Mouse (Mus musculus) intestine, postnatal 0 days (tissue): ENCODE results near the gene Kxd1. TPM values are rescaled to one million over a fixed set of nuclear protein-coding genes. Genes with fewer than 3 reads are reported as not detected.

Experiments
- ATAC-seq: fragments of 200-750 bp; cut with Nextera tagmentation; 2 replicates; pipeline ENCODE4 v1.8.0; 2017; ENCODE audit warnings: mild to moderate bottlenecking, moderate TSS enrichment, moderate library complexity
- H3K27ac ChIP-seq: fragments of 300-500 bp; sonication (generic); 2 replicates; pipeline ENCODE4 v1.5.1; 2014; ENCODE audit warnings: mild to moderate bottlenecking, low read depth, low read length, moderate library complexity
- H3K27me3 ChIP-seq: fragments of 300-500 bp; sonication (generic); replicated peaks from 2 replicates; pipeline ENCODE4 v1.6.1; 2014; ENCODE audit warnings: low read length, mixed read lengths; ENCODE audit not compliant: control insufficient read depth, insufficient read depth
- H3K36me3 ChIP-seq: fragments of 300-500 bp; sonication (generic); 2 replicates; pipeline ENCODE4 v1.6.1; 2014; ENCODE audit warnings: mild to moderate bottlenecking, moderate library complexity; ENCODE audit not compliant: control insufficient read depth, insufficient read depth
- H3K4me1 ChIP-seq: fragments of 300-500 bp; sonication (generic); replicated peaks from 2 replicates; pipeline ENCODE4 v1.6.1; 2014; ENCODE audit warnings: antibody characterized with exemption, low read length, mixed read lengths; ENCODE audit not compliant: control insufficient read depth, insufficient read depth
- H3K4me2 ChIP-seq: fragments of 300-500 bp; sonication (generic); replicated peaks from 2 replicates; pipeline ENCODE4 v1.6.1; 2014; ENCODE audit warnings: low read depth, mild to moderate bottlenecking, moderate library complexity
- H3K4me3 ChIP-seq: fragments of 300-500 bp; sonication (generic); 2 replicates; pipeline ENCODE4 v1.5.1; 2014; ENCODE audit warnings: low read depth, low read length
- H3K9ac ChIP-seq: fragments of 300-500 bp; sonication (generic); 2 replicates; pipeline ENCODE4 v1.6.1; 2014; ENCODE audit warnings: mild to moderate bottlenecking, low read depth, low read length
- H3K9me3 ChIP-seq: fragments of 300-500 bp; sonication (generic); 2 replicates; pipeline ENCODE4 v1.6.1; 2016; ENCODE audit warnings: mixed run types; ENCODE audit not compliant: control insufficient read depth
- CTCF ChIP-seq: sonication (generic); IDR thresholded peaks from 2 replicates; pipeline ENCODE4 v1.5.1; 2016; ENCODE audit warnings: low read depth, mild to moderate bottlenecking, control low read depth, antibody characterized with exemption, moderate library complexity
- WGBS: fragments of 180-500 bp; shearing (Covaris S2); extraction: QIAGEN DNeasy Blood & Tissue Kit; methylation state at CpG from one replicate; pipeline ENCODE4 v1.1.7; 2014; 5-methylcytosine and 5-hydroxymethylcytosine counted together
- polyA plus RNA-seq: library from polyadenylated mRNA; unstranded; fragments of >200 nt; fragmentation: Nextera tagmentation; extraction: Ambion mirVana; gene quantifications from 2 replicates; pipeline ENCODE4 v1.2.1, GENCODE M21; 2015

Kxd1 gene
- polyA plus RNA-seq, 1 experiment from 2014 or later, result 46.4 TPM

DNA sequence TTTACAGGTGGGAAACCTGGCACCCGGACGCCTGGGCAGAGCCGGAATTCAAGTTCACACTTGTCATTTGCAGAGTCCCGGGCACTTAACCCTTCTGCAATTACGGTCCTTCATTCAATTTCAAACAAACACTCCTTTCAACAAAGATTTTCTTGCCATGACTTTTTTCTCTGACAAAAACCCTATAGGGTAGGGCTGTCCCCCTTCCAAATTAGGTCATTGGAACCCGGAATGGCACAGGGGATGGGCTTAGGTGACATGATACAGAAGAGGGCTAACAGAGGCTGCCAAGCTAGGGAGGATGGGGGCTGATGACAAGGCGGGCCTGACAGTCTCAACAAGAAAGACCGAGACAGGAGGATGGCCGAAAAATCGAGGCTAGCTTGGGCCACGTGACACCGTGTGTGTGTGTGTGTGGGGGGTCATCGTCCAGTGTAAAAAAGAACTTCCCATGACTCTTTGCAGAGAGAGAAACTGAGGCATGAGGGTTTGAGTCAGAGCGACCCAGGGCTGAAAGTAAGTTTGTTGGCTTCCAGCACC is 38.8 kb downstream of the Kxd1 start:
- H3K9ac ChIP-seq, result no peak overlapping the region
- H3K9me3 ChIP-seq, result no peaks in the 10 kb centered on the region
- peaks cover 95% of the 10 kb centered on the region for H3K27me3 ChIP-seq
- ATAC-seq, result no peak
- H3K4me1 ChIP-seq, result peaks cover 6% of the 10 kb centered on the region; the same call in 1 of the 2 replicates
- H3K27ac ChIP-seq, result no peak overlapping the region
- H3K36me3 ChIP-seq, result no peaks in the 10 kb centered on the region
- peak overlapping the region; percentile 39 for H3K4me3 ChIP-seq
- no peak for TF ChIP-seq CTCF
- peak overlapping the region; percentile 65 for H3K4me2 ChIP-seq
- 5% methylated on average over 14 of the region's 14 CpGs for WGBS

DNA sequence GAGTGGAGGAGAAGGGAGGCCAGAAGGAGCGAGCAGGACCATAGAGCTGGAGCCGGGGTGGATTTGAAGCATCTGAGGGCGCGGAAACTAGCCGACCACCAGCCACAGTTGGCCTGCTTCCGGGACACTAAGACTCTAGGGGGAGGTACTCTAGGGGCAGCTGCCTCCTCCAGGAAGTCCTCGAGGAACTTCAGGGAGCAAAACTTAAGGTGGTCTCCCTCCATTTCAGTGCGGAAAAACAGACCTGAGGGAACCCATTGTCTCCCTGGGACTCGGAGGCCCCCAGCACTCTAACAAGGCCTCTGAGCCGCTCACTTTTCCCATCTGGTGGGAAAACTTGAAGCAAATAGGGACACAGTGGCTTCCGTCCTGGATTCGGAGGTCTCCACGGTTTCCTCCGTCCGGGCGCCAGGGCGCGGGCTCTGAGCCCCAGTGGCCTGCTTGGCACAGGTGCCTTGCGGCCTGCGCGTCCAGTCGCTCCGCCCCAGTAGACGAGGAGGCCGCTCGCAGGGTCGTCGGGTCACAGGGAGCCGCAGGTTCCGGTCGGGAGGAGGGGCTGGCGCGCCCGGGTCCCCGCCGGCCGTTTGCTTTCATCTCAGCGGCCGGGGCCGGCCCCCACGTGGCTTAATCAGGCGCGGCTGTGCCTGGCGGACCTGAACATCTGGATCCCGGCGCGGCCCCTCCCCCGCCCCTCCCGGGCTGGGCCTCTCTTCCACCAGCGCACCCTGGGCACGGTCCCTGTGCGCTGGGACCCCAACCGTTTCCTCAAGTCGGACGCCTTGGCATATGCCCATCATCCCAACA is 39.6 kb downstream of the Kxd1 start:
- Histone ChIP-seq H3K4me3 (peak overlapping the region; percentile 39), H3K4me1 (peaks cover 6% of the 10 kb centered on the region; the same call in 1 of the 2 replicates), H3K9ac (no peak overlapping the region), H3K27me3 (peaks cover 87% of the 10 kb centered on the region), H3K9me3 (no peaks in the 10 kb centered on the region), H3K27ac (no peak overlapping the region), H3K36me3 (no peaks in the 10 kb centered on the region), H3K4me2 (peak overlapping the region; percentile 65)
- ATAC-seq, result no peak
- 7% methylated on average over 55 of the region's 55 CpGs for WGBS
- TF ChIP-seq CTCF, result no peak

DNA sequence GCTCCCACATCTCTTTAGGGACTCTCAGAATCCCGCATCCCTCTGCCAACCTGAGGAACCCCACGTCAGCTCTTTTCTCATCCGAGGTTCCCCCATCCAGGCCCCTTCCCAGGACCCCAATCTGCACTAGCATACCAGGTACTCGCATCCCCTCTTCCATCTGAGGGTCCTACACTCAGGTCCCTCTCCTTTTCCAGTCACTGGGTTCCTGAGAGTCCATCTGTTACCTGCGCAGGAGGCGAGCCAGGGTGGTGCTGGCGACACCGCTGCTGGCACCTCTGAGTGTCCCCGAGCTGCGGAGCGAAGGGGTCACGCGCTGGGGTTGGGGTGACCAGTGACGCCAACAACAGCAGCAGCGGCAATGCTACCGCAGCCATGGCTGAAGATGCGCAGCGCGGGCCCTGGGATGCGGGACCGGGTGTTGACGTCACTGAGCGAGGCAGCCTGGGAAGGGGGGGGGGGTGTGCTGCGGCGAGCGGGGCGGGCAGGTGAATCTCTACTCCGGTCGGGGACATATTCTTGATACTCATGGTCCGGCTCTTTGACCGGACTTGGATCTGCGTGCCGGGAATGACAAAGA is 40.7 kb downstream of the Kxd1 start, which contains the start of gene Tmem59l:
Tmem59l (minus strand) TSS at position 418 of the 580 bp plus-strand sequence.
- 8% methylated on average over 33 of the region's 33 CpGs for WGBS
- Histone ChIP-seq H3K4me2 (peak within 1 kb of the TSS; percentile 65), H3K4me1 (peaks cover 6% of the 10 kb centered on the region; the same call in 1 of the 2 replicates), H3K27me3 (peaks cover 76% of the 10 kb centered on the region), H3K9ac (no peak within 1 kb of the TSS), H3K36me3 (no peaks in the 10 kb centered on the region), H3K4me3 (peak within 1 kb of the TSS; percentile 39), H3K9me3 (no peaks in the 10 kb centered on the region), H3K27ac (no peak within 1 kb of the TSS)
- ATAC-seq, result no peak
- TF ChIP-seq CTCF, result no peak

DNA sequence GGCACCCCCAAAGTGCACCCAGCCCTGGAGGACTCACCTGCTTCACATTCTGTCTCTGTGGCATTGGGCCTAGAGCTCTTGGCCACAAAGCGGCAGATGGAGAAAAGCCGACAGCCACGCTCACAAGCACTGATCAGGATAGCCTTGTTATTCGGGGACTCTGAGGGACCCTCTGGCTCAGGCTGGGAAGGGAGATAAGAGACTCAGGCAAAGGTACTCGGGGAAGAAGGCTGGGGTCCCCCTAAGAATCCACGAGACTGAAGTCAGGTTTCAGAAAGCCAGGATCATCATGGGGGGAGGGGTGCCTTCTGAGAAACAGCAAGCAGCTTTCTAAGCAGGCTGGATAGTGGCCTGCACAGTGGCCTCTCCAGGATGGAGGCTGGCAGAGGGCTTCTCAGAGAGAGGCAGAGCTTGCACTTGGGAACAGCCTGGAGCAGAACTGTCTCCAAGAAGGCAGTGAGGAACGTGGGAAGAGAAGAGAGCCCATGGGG is 41.5 kb downstream of the Kxd1 start:
- Histone ChIP-seq H3K9ac (no peak overlapping the region), H3K27me3 (peaks cover 68% of the 10 kb centered on the region), H3K4me2 (no peak overlapping the region), H3K36me3 (no peaks in the 10 kb centered on the region), H3K4me3 (no peak overlapping the region), H3K27ac (no peak overlapping the region), H3K9me3 (no peaks in the 10 kb centered on the region), H3K4me1 (peaks cover 6% of the 10 kb centered on the region)
- TF ChIP-seq CTCF, result no peak
- 65% methylated on average over 7 of the region's 7 CpGs for WGBS
- ATAC-seq, result no peak

DNA sequence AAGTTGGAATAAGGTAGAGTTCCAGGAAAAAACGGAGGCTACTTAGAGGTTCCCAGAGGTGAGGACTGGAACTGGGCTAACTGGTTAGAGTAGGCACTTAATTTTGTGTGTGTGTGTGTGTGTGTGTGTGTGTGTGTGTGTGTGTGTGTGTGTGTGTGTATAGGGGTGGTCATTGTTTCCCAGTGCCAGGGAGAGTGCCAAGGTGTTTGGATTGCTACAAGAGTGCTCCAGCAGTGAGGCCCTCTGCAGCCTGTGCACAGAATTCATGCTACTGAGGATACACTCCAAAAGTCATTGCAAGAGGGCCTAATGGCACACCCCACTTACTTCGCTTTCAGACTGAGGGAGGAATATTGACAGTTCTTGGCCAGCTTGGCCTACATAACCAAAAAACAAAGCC is 44.8 kb downstream of the Kxd1 start:
- 59% methylated on average over 2 of the region's 2 CpGs for WGBS
- Histone ChIP-seq H3K27me3 (peaks cover 35% of the 10 kb centered on the region), H3K27ac (no peak overlapping the region), H3K9me3 (no peaks in the 10 kb centered on the region), H3K36me3 (no peaks in the 10 kb centered on the region), H3K4me2 (no peak overlapping the region), H3K4me3 (no peak overlapping the region), H3K4me1 (no peaks in the 10 kb centered on the region; the same call in 1 of the 2 replicates), H3K9ac (no peak overlapping the region)
- no peak for TF ChIP-seq CTCF
- no peak for ATAC-seq

DNA sequence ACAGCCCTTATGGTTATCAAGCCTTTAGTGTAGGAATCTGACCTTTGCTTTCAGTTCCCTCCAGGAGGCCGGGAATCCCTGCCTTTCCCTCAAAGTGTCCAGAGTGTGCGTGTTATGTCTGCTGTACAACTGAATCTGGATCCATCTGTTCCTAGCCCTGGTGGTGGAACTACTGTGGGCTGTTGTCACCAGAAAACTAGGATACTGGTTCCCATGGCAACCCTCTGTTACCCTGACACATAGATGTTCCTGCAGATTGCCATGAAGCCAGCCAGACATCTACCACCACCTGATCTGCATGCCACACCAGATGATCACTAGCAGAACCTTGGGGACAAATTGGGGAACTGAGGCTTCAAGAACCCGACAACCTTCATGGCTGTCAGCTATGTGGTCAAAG is 45.8 kb downstream of the Kxd1 start:
- TF ChIP-seq CTCF, result no peak
- Histone ChIP-seq H3K4me2 (no peak overlapping the region), H3K27me3 (peaks cover 26% of the 10 kb centered on the region), H3K9me3 (no peaks in the 10 kb centered on the region), H3K9ac (no peak overlapping the region), H3K36me3 (no peaks in the 10 kb centered on the region), H3K27ac (no peak overlapping the region), H3K4me1 (peaks cover 6% of the 10 kb centered on the region; the same call in 1 of the 2 replicates), H3K4me3 (no peak overlapping the region)
- no peak for ATAC-seq
- WGBS, result 54% methylated on average over 3 of the region's 3 CpGs
